ENCODE assay signal across 14 mouse cellular contexts in the genomic region with DNA sequence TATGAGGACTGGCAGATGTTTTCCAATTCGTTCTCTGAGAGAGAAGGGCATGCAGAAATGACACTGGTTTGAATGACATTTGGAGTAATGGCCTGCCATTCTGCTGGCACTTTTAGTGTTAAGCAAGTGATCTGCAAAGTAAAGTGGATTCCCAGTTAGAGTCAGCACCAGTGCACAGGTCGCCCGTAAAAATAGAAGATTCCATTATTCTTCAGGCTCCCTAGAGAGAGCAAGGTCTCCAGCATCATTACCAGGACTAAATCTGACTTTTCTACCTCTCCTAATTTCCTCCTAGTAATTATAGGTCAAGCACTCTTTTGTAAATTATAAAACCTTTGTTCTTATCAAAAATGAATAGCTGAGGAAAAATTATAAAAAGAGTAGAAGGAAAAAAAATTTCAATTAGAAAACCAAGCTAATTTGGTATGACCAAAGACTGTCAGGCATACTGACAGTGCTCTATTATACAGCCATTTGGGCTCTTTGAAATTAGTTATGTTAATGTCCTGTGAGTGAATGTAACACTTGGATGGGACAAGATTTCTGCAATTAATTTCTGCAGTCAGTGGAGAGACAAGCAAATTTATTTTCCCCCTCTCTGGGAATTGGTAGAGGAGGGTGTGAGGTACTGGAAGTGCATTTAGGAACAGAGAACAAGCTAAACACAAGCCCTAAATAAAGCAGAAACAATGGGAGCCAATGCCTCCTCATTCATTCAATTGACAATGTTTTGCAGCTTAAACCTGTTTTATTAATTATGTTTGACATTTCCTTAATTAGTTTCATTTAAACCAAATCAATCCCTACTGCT.
DNase-seq lines count a peak whose midpoint lies in the region; ATAC-seq and TF ChIP-seq lines count a peak whose summit lies in the region.
"Had no signal": no experiment of that assay in that cellular context is flagged by ENCODE, and none has a peak within 500 bp of the region (broad histone marks: within the 10 kb centered on the region; RNA-seq: fewer than 3 reads in every experiment).

No protein-coding gene starts in this region.

- 0 out of 2 replicates have a peak, but pooled peaks cover 6% of the 10 kb centered on the region for H3K4me1 ChIP-seq in forebrain, embryonic 12.5 days
- 0 out of 2 replicates have a peak, but pooled peaks cover 3% of the 10 kb centered on the region for H3K4me1 ChIP-seq in hindbrain, embryonic 15.5 days (replicated peaks)
- no peaks in the 10 kb centered on the region for H3K4me1 ChIP-seq in midbrain, postnatal 0 days (ENCODE audit: insufficient read depth, low read length)
- H3K4me1 ChIP-seq in heart, adult 2 months (ENCODE audit: control insufficient read depth, insufficient read depth, low read length) = no peaks in the 10 kb centered on the region
- H3K4me1 ChIP-seq: limb, embryonic 10.5 days; liver, embryonic 12.5 days had no signal

- H3K27me3 ChIP-seq in forebrain, embryonic 12.5 days = no peaks in the 10 kb centered on the region
- no peaks in the 10 kb centered on the region for H3K27me3 ChIP-seq in hindbrain, embryonic 15.5 days
- H3K27me3 ChIP-seq in midbrain, postnatal 0 days (ENCODE audit: insufficient read depth, low read length) = no peaks in the 10 kb centered on the region
- H3K27me3 ChIP-seq in heart, adult 2 months (ENCODE audit: control insufficient read depth, insufficient read depth, low read length) = no peaks in the 10 kb centered on the region
- H3K27me3 ChIP-seq: liver, embryonic 12.5 days had no signal

- no peak for TF ChIP-seq EP300 in heart, adult 2 months (IDR thresholded peaks at IDR 0.05; ENCODE audit: insufficient read depth, low read depth, low read length)

- 27% methylated on average over 3 of the region's 3 CpGs for WGBS in forebrain, embryonic 12.5 days
- 21% methylated on average over 3 of the region's 3 CpGs for WGBS in hindbrain, embryonic 15.5 days
- 36% methylated on average over 3 of the region's 3 CpGs for WGBS in midbrain, postnatal 0 days
- WGBS in heart, adult 2 months = 61% methylated on average over 3 of the region's 3 CpGs

- H3K9me3 ChIP-seq in forebrain, embryonic 12.5 days = no peaks in the 10 kb centered on the region
- no peaks in the 10 kb centered on the region for H3K9me3 ChIP-seq in hindbrain, embryonic 15.5 days
- no peaks in the 10 kb centered on the region for H3K9me3 ChIP-seq in midbrain, postnatal 0 days (ENCODE audit: low read length)
- H3K9me3 ChIP-seq: limb, embryonic 10.5 days; liver, embryonic 12.5 days had no signal

- intact Hi-C loops in heart, adult 2 months (cut with DNase I) = no loop called here

- no peak overlapping the region for H3K9ac ChIP-seq in forebrain, embryonic 12.5 days
- no peak overlapping the region for H3K9ac ChIP-seq in hindbrain, embryonic 15.5 days
- H3K9ac ChIP-seq in midbrain, postnatal 0 days (replicated peaks; ENCODE audit: low read length, poor library complexity, severe bottlenecking) = no peak overlapping the region
- no peak overlapping the region for H3K9ac ChIP-seq in heart, adult 2 months (ENCODE audit: low read depth, low read length)
- H3K9ac ChIP-seq: liver, embryonic 12.5 days had no signal

- no peak overlapping the region for H3K4me2 ChIP-seq in forebrain, embryonic 12.5 days
- H3K4me2 ChIP-seq in hindbrain, embryonic 15.5 days = no peak overlapping the region
- H3K4me2 ChIP-seq in midbrain, postnatal 0 days (ENCODE audit: low read depth, low read length, poor library complexity, severe bottlenecking) = no peak overlapping the region
- H3K4me2 ChIP-seq: liver, embryonic 12.5 days had no signal

- peak; percentile 7 for DNase-seq in Muller cell, postnatal 12 days (ENCODE audit: inconsistent ontology term)
- peak; percentile 24 for DNase-seq in midbrain, postnatal 0 days (ENCODE audit: low spot score)
- DNase-seq in heart, adult 9 months (ENCODE audit: low spot score in 2 of 2) = no peak
- DNase-seq in urinary bladder, adult 2 months (ENCODE audit: low spot score) = no peak
- no peak for DNase-seq in heart, adult 2 months
- DNase-seq: adrenal gland, postnatal 14 days; cerebellum, postnatal 10 days; layer of hippocampus, postnatal 36 days; right cerebral cortex, postnatal 25 days had no signal

- H3K4me3 ChIP-seq in forebrain, embryonic 12.5 days (replicated peaks) = no peak overlapping the region
- no peak overlapping the region for H3K4me3 ChIP-seq in hindbrain, embryonic 15.5 days
- H3K4me3 ChIP-seq in midbrain, postnatal 0 days (ENCODE audit: low read depth, low read length) = no peak overlapping the region
- no peak overlapping the region for H3K4me3 ChIP-seq in heart, adult 2 months
- H3K4me3 ChIP-seq: limb, embryonic 10.5 days; liver, embryonic 12.5 days had no signal

- no peaks in the 10 kb centered on the region for H3K79me2 ChIP-seq in heart, adult 2 months (replicated peaks; ENCODE audit: control insufficient read depth, insufficient read depth, low read length)

- TF ChIP-seq POLR2A in heart, adult 2 months (IDR thresholded peaks at IDR 0.05; ENCODE audit: insufficient read depth, low read depth, low read length) = no peak

- H3K27ac ChIP-seq in forebrain, embryonic 12.5 days = no peak overlapping the region
- peak overlapping the region; percentile 45; the same call in 1 of the 2 replicates for H3K27ac ChIP-seq in hindbrain, embryonic 15.5 days (replicated peaks)
- no peak overlapping the region for H3K27ac ChIP-seq in midbrain, postnatal 0 days (ENCODE audit: low read depth, low read length)
- no peak overlapping the region for H3K27ac ChIP-seq in heart, adult 2 months
- H3K27ac ChIP-seq: limb, embryonic 10.5 days; liver, embryonic 12.5 days had no signal

- H3K36me3 ChIP-seq in forebrain, embryonic 12.5 days (replicated peaks) = no peaks in the 10 kb centered on the region
- no peaks in the 10 kb centered on the region for H3K36me3 ChIP-seq in hindbrain, embryonic 15.5 days
- H3K36me3 ChIP-seq in midbrain, postnatal 0 days (ENCODE audit: insufficient read depth, low read length) = no peaks in the 10 kb centered on the region
- no peaks in the 10 kb centered on the region for H3K36me3 ChIP-seq in heart, adult 2 months (ENCODE audit: control insufficient read depth, insufficient read depth, low read length)
- H3K36me3 ChIP-seq: limb, embryonic 10.5 days; liver, embryonic 12.5 days had no signal

- no peak for TF ChIP-seq CTCF in midbrain, postnatal 0 days (IDR thresholded peaks at IDR 0.05)
- TF ChIP-seq CTCF in heart, adult 2 months (IDR thresholded peaks at IDR 0.05) = no peak

- ATAC-seq in forebrain, embryonic 12.5 days (ENCODE audit: low FRiP score) = peak; percentile 52
- peak; percentile 90 for ATAC-seq in hindbrain, embryonic 15.5 days (ENCODE audit: low FRiP score, low read depth)
- no peak for ATAC-seq in midbrain, postnatal 0 days (ENCODE audit: low FRiP score)
- ATAC-seq: CD4-positive, CD25-positive, alpha-beta regulatory T cell, adult 4 months; liver, embryonic 12.5 days had no signal

Comparison
In these comparisons a context has a peak if more than half of its experiments do, and no peak if none do; other contexts are left out.
1. DNase-seq: peak in Muller cell, postnatal 12 days (single experiment) and midbrain, postnatal 0 days (single experiment); none in heart, adult 9 months (0 of 2), urinary bladder, adult 2 months (single experiment) and heart, adult 2 months (0 of 2).